Mouse (Mus musculus) frontal cortex, postnatal 10 days (tissue): ENCODE measurements around the gene Rad17.

ENCODE experiments used
- DNase-seq, 2 experiments: peaks; one replicate each; pipeline ENCODE4 v3.0.0; 2022; ENCODE audit warnings: low spot score in 2 of 2, mixed read lengths in 1 of 2

The Rad17 gene

GRCm38 (mm10) chr13:100616181-100617087, 34.4 kb downstream of the Rad17 start, which contains the start of gene Marveld2:
TSS of gene Marveld2 (minus strand) at chr13:100616971.
- peak in 1 of 2 experiments; percentile 26 for DNase-seq

GRCm38 (mm10) chr13:100612903-100613302, 37.9 kb downstream of the Rad17 start:
- DNase-seq, result no peak

GRCm38 (mm10) chr13:100612251-100612650, 38.6 kb downstream of the Rad17 start:
- no peak for DNase-seq

GRCm38 (mm10) chr13:100611266-100611665, 39.6 kb downstream of the Rad17 start:
- DNase-seq, result no peak

GRCm38 (mm10) chr13:100607756-100608155, 43.1 kb downstream of the Rad17 start:
- DNase-seq, result no peak

- DNase-seq, result no peak
These were observed 45.0 kb downstream of the Rad17 start for GRCm38 (mm10) chr13:100605845-100606244.

- no peak for DNase-seq
These were observed 47.1 kb downstream of the Rad17 start for GRCm38 (mm10) chr13:100603738-100604095.

GRCm38 (mm10) chr13:100603031-100603737, 47.7 kb downstream of the Rad17 start:
- DNase-seq, result no peak

- no peak for DNase-seq
These were observed 48.5 kb downstream of the Rad17 start for GRCm38 (mm10) chr13:100602239-100602902.

- DNase-seq, result no peak
These were observed 49.8 kb downstream of the Rad17 start for GRCm38 (mm10) chr13:100601034-100601433.

GRCm38 (mm10) chr13:100600317-100600716, 50.5 kb downstream of the Rad17 start:
- no peak for DNase-seq

GRCm38 (mm10) chr13:100597284-100597683, 53.6 kb downstream of the Rad17 start:
- DNase-seq, result no peak

GRCm38 (mm10) chr13:100595552-100595885, 55.3 kb downstream of the Rad17 start:
- no peak for DNase-seq

- DNase-seq, result no peak
These were observed 55.9 kb downstream of the Rad17 start for GRCm38 (mm10) chr13:100594838-100595551.

- no peak for DNase-seq
These were observed 56.6 kb downstream of the Rad17 start for GRCm38 (mm10) chr13:100594041-100594792.

GRCm38 (mm10) chr13:100588646-100589045, 62.2 kb downstream of the Rad17 start:
- no peak for DNase-seq

GRCm38 (mm10) chr13:100582144-100582543, 68.7 kb downstream of the Rad17 start:
- no peak for DNase-seq

- no peak for DNase-seq
These were observed 69.2 kb downstream of the Rad17 start for GRCm38 (mm10) chr13:100581701-100582100.

GRCm38 (mm10) chr13:100579951-100580350, 70.9 kb downstream of the Rad17 start:
- DNase-seq, result no peak

- no peak for DNase-seq
These were observed 71.6 kb downstream of the Rad17 start for GRCm38 (mm10) chr13:100579220-100579619.

GRCm38 (mm10) chr13:100575950-100576349, 74.9 kb downstream of the Rad17 start:
- no peak for DNase-seq
